Mouse (Mus musculus): ENCODE results near the gene Il5.

- no peak for TF ChIP-seq MAX (IDR thresholded peaks at IDR 0.05)
- TF ChIP-seq CTCF (IDR thresholded peaks at IDR 0.05; ENCODE audit: control insufficient read depth, insufficient read depth, insufficient read length): no peak
Observed at GRCm38 (mm10) chr11:53734431-53734830, 13.8 kb downstream of the Il5 start.

Measured in C2C12 (cell line).